Mouse (Mus musculus): ENCODE measurements around the gene Cadps. TPM values are rescaled to one million over a fixed set of nuclear protein-coding genes. Genes with fewer than 3 reads are reported as not detected.

Gene Cadps
- polyA plus RNA-seq, 1 experiment from 2014 or later, result not detected

DNA sequence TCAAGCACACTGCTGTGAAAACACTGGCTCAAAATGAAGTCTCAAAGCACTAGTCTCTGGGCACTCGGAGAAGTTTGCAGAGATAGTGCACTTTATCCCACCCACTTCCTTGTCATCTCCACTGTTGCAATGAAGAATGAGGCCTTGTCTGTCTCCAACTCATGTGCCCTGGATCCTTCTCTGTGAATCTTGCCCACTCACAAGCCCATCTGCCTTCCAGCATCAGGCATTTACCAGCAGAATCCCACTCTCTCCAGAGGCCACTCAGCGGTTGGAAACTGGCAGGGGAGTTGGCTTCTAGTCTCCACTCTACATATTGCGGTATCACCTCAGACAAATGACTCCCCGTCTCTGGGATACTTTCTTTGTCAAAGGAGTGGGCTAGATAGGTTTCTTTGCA is 384.9 kb downstream of the Cadps start:
- 96% methylated on average over 4 of the region's 4 CpGs for WGBS (ENCODE audit: missing documents)
- Histone ChIP-seq H3K27ac (no peak overlapping the region), H3K79me2 (ENCODE audit: inconsistent target) (no peaks in the 10 kb centered on the region), H3K36me3 (ENCODE audit: inconsistent target) (no peaks in the 10 kb centered on the region), H3K4me3 (ENCODE audit: inconsistent target) (no peak overlapping the region)

DNA sequence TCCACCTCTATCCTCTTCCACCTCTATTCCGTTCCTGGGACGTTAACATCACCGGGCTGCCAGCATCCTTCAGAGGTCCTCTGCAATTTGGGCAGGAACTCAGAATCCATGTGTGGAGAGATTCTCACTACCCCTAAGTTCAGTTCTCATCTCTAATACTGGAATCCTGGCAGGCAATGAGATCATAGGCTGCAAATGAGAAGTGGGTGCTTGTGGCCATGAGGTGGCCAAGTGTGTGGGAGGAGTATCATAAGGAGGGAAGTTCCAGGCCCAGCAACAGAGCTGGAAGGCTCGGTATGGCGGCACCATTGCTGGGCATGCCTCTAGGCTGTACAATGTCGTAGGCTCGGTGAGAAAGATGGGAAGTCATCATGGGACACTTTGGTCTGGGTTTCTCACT is 385.5 kb downstream of the Cadps start:
- Histone ChIP-seq H3K79me2 (ENCODE audit: inconsistent target) (no peaks in the 10 kb centered on the region), H3K27ac (no peak overlapping the region), H3K4me3 (ENCODE audit: inconsistent target) (no peak overlapping the region), H3K36me3 (ENCODE audit: inconsistent target) (no peaks in the 10 kb centered on the region)
- 91% methylated on average over 7 of the region's 7 CpGs for WGBS (ENCODE audit: missing documents)

DNA sequence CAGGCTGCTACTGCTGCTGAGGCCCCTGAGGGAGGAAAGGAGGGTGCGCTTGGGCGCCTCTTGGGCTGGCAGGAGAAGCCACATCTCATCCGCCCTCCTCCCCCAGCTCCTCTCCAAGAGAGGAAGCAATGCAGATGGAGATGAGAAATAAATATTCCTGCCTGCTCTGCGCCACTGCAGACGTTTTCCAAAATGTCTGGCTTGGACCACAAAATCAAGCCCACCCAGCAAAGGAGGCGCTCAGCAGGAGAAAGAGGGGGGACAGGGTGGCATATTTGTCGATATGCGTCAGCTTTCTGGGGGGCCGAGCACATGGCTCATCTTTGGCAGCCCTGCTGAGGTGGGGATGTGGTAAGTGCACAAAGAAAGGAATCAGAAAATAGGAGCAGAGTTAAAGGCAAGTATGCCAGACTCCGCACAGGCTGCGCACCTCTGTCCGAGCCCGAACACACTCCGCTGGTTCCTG is 385.9 kb downstream of the Cadps start:
- Histone ChIP-seq H3K79me2 (ENCODE audit: inconsistent target) (no peaks in the 10 kb centered on the region), H3K4me3 (ENCODE audit: inconsistent target) (no peak overlapping the region), H3K27ac (no peak overlapping the region), H3K36me3 (ENCODE audit: inconsistent target) (no peaks in the 10 kb centered on the region)
- 81% methylated on average over 14 of the region's 14 CpGs for WGBS (ENCODE audit: missing documents)

- 95% methylated on average over 8 of the region's 8 CpGs for WGBS (ENCODE audit: missing documents)
Observed at GRCm38 (mm10) chr14:12428021-12428654, 394.7 kb downstream of the Cadps start.

DNA sequence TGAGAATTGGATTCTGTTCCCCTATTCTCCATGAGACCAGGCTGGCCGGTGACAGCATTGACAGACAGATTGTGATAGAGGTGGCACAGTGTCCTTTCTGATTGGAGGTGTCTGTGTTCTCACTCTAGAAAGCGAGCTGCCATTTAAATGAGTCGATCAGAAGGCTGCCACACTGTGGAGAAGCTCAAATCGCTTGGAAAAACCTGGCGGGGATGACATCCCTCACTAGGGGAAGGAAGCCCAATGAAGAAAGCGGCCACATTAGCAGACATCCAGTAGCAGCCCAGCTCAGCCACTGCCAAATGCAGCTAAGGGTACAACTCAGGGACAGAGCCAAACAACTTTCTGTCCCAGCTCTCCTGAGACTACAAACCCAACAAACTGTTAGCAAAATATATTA is 397.6 kb downstream of the Cadps start:
- Histone ChIP-seq H3K27ac (no peak overlapping the region), H3K4me3 (ENCODE audit: inconsistent target) (no peak overlapping the region), H3K36me3 (ENCODE audit: inconsistent target) (no peaks in the 10 kb centered on the region), H3K79me2 (ENCODE audit: inconsistent target) (no peaks in the 10 kb centered on the region)
- 76% methylated on average over 6 of the region's 6 CpGs for WGBS (ENCODE audit: missing documents)

More at GRCm38 (mm10) chr14:12428021-12428654, 394.7 kb downstream of the Cadps start:
- no peaks in the 10 kb centered on the region for H3K36me3 ChIP-seq (ENCODE audit: inconsistent target)
- H3K27ac ChIP-seq, result no peak overlapping the region
- H3K4me3 ChIP-seq (ENCODE audit: inconsistent target), result no peak overlapping the region
- no peaks in the 10 kb centered on the region for H3K79me2 ChIP-seq (ENCODE audit: inconsistent target)

DNA sequence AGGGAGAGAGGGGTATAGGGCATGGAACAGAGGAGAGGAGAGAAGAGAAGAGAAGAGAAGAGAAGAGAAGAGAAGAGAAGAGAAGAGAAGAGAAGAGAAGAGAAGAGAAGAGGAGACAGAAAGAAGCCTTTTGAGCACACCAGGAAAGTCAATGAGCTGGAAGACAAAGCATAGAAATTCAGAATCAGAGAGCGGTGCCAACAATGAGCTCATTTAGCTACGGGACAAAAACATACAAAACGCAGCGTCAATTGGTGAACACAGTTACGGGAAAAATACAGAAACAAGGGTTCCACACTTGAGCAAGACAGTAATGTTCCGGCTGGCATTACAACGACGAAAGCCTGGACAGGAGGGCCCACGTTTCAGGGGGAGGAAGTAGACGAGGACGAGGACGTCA is 412.6 kb downstream of the Cadps start:
- no peaks in the 10 kb centered on the region for H3K36me3 ChIP-seq (ENCODE audit: inconsistent target)
- WGBS (ENCODE audit: missing documents), result 88% methylated on average over 12 of the region's 12 CpGs
- no peak overlapping the region for H3K27ac ChIP-seq
- H3K79me2 ChIP-seq (ENCODE audit: inconsistent target), result no peaks in the 10 kb centered on the region
- H3K4me3 ChIP-seq (ENCODE audit: inconsistent target), result no peak overlapping the region

DNA sequence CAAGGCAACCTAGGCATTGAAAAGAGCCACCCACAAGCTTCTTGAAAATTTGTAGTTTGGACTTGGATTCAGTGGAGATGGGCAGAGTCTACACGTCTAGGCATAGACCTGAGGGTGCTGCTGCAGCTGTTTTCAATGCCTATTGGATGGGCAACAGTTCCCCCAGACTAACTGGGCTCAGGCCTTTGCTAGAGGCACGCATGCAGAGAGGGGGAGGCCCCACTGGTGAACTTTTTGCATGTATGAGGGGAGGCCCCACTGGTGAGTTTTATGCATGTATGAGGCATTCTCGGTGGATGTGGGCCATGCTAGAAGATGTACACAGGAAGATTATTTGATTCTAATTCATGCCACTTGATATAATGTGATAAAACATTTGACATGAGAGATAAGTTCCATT is 413.1 kb downstream of the Cadps start:
- no peak overlapping the region for H3K4me3 ChIP-seq (ENCODE audit: inconsistent target)
- no peaks in the 10 kb centered on the region for H3K36me3 ChIP-seq (ENCODE audit: inconsistent target)
- no peak overlapping the region for H3K27ac ChIP-seq
- H3K79me2 ChIP-seq (ENCODE audit: inconsistent target), result no peaks in the 10 kb centered on the region
- WGBS (ENCODE audit: missing documents), result 80% methylated on average over 3 of the region's 3 CpGs

GRCm38 (mm10) chr14:12406588-12406987 is 416.3 kb downstream of the Cadps start:
- Histone ChIP-seq H3K27ac (no peak overlapping the region), H3K4me3 (ENCODE audit: inconsistent target) (no peak overlapping the region), H3K36me3 (ENCODE audit: inconsistent target) (no peaks in the 10 kb centered on the region), H3K79me2 (ENCODE audit: inconsistent target) (no peaks in the 10 kb centered on the region)
- 88% methylated on average over 10 of the region's 10 CpGs for WGBS (ENCODE audit: missing documents)

GRCm38 (mm10) chr14:12405201-12405600 is 417.7 kb downstream of the Cadps start:
- Histone ChIP-seq H3K79me2 (ENCODE audit: inconsistent target) (no peaks in the 10 kb centered on the region), H3K36me3 (ENCODE audit: inconsistent target) (no peaks in the 10 kb centered on the region), H3K27ac (no peak overlapping the region), H3K4me3 (ENCODE audit: inconsistent target) (no peak overlapping the region)
- WGBS (ENCODE audit: missing documents), result 93% methylated on average over 5 of the region's 5 CpGs

DNA sequence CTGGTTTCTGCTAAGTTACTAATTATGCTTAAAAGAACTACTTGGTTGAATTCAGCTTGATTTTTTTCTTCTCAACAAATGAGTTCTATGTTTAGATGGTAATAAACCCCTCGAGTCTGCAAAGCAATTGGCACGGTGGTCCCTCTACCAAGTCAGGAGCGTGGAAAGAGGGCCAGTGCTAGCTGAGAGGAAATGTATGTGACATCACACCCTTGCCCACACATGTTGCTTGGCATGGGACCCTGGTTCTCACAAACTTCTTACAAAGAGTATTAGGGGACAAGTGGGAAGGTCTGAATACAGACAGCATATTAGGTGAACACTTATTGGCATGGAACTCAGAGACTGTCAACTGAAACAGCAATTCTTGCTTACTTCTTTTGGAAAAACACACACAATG is 418.2 kb downstream of the Cadps start:
- Histone ChIP-seq H3K4me3 (ENCODE audit: inconsistent target) (no peak overlapping the region), H3K27ac (no peak overlapping the region), H3K36me3 (ENCODE audit: inconsistent target) (no peaks in the 10 kb centered on the region), H3K79me2 (ENCODE audit: inconsistent target) (no peaks in the 10 kb centered on the region)
- 89% methylated on average over 3 of the region's 3 CpGs for WGBS (ENCODE audit: missing documents)

DNA sequence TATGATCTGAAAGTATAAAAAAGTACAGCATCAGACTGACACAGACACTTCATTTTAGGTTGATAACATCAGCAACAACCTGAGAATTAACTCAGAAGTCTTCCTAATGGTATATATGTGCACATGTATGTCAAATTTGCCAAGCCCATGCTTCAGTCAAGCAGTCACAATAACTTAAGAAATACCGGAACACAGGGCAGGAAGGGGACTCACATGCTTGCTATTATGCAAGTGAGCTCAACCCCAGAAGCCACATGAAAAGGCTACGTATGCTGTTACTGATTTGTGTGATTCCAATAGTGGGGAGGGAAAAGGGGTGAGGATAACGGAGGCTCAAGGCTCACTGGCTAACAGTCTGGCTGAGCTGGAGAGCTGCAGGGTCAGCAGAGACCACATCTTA is 418.8 kb downstream of the Cadps start:
- no peaks in the 10 kb centered on the region for H3K36me3 ChIP-seq (ENCODE audit: inconsistent target)
- H3K4me3 ChIP-seq (ENCODE audit: inconsistent target), result no peak overlapping the region
- H3K27ac ChIP-seq, result no peak overlapping the region
- WGBS (ENCODE audit: missing documents), result 20% methylated on average over 3 of the region's 3 CpGs
- H3K79me2 ChIP-seq (ENCODE audit: inconsistent target), result no peaks in the 10 kb centered on the region

GRCm38 (mm10) chr14:12400116-12400515 is 422.8 kb downstream of the Cadps start:
- Histone ChIP-seq H3K36me3 (ENCODE audit: inconsistent target) (no peaks in the 10 kb centered on the region), H3K4me3 (ENCODE audit: inconsistent target) (no peak overlapping the region), H3K27ac (no peak overlapping the region), H3K79me2 (ENCODE audit: inconsistent target) (no peaks in the 10 kb centered on the region)
- 97% methylated on average over 5 of the region's 5 CpGs for WGBS (ENCODE audit: missing documents)

DNA sequence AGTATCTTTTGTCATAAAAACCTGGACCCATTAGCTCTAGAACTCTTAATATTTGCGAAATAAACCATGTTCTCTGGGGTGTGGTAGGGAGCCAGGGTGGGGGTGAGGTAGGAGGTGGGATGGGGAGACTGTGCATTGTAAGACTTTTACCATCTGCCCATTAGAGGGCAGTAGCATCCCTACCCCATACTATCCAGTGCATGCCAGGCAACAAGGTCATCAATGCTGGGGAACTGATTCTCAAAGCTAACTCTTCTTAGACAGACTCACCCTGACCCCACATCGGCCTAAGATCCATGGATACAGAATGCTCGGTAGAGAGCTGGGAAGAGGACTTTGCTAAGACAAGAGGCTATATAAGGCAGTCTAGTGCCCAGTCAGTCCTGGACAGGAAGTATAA is 425.3 kb downstream of the Cadps start:
- 81% methylated on average over 3 of the region's 3 CpGs for whole genome bisulfite sequencing (ENCODE audit: missing documents)
- Histone ChIP-seq H3K27ac (no peak overlapping the region), H3K79me2 (ENCODE audit: inconsistent target) (no peaks in the 10 kb centered on the region), H3K4me3 (ENCODE audit: inconsistent target) (no peak overlapping the region), H3K36me3 (ENCODE audit: inconsistent target) (no peaks in the 10 kb centered on the region)

DNA sequence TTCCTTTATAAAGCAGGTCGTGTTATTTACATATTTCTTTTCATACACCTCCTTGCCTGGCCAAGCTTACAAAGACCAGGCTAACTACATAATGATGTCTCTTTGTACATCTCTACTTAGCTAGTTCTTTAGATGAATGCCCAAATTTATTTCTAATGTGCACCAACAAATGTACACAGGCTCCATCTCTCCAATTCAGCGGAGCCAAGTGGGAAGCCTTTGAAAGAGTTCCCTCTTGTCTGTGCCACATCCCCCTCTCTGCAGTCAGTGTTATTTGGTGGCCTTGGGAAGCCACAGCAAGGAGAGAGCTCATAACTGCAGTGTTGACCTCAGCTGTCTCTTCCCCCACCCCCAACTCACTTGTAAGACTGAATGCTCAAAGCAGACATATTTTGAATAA is 428.6 kb downstream of the Cadps start:
- WGBS (ENCODE audit: missing documents), result 93% methylated on average over 2 of the region's 2 CpGs
- Histone ChIP-seq H3K27ac (no peak overlapping the region), H3K79me2 (ENCODE audit: inconsistent target) (no peaks in the 10 kb centered on the region), H3K4me3 (ENCODE audit: inconsistent target) (no peak overlapping the region), H3K36me3 (ENCODE audit: inconsistent target) (no peaks in the 10 kb centered on the region)

DNA sequence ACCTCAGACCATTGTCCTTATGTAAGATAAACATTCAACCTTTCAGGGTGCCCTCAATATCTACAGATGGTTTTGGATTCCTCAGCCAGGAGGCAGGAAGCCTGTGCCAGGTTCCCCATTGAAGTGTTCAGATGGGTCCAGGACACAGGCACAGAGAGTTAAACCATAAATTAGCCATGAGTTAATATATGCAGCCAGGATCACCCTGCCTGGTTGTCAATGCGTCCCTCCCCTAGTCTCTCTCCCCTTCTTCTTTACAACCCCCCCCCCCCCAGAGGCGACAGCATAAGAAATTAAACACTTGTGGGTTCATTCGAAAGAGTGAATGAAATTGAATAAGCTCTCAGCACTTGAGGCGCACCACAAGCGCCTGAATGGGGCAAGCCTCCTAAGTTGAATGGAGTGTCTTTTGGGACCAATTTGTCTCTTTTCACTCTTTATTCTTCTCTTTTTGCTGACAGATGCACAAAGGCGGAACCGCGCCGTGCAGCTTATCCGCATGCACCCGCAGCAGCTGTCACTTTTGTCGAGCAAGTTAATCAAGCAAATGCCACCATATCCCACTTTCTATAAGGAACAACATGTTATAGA is 429.5 kb downstream of the Cadps start:
- WGBS (ENCODE audit: missing documents), result 65% methylated on average over 10 of the region's 12 CpGs

GRCm38 (mm10) chr14:12391167-12391566 is 431.7 kb downstream of the Cadps start:
- Histone ChIP-seq H3K36me3 (ENCODE audit: inconsistent target) (no peaks in the 10 kb centered on the region), H3K4me3 (ENCODE audit: inconsistent target) (no peak overlapping the region), H3K27ac (no peak overlapping the region), H3K79me2 (ENCODE audit: inconsistent target) (no peaks in the 10 kb centered on the region)
- 92% methylated on average over 7 of the region's 7 CpGs for WGBS (ENCODE audit: missing documents)

More for the DNA sequence above, 429.5 kb downstream of the Cadps start:
- no peaks in the 10 kb centered on the region for H3K36me3 ChIP-seq (ENCODE audit: inconsistent target)
- H3K79me2 ChIP-seq (ENCODE audit: inconsistent target), result no peaks in the 10 kb centered on the region
- H3K4me3 ChIP-seq (ENCODE audit: inconsistent target), result no peak overlapping the region
- no peak overlapping the region for H3K27ac ChIP-seq

Measured in macrophage (primary cell).